Mouse (Mus musculus): ENCODE results near the gene Txlng. TPM values are rescaled to one million over a fixed set of nuclear protein-coding genes. Genes with fewer than 3 reads are reported as not detected.
A peak's percentile ranks its signal among the peaks of the same experiment; 100 is the strongest.

The Txlng gene
- polyA plus RNA-seq, 1 experiment from 2014 or later: 11.9 TPM

DNA sequence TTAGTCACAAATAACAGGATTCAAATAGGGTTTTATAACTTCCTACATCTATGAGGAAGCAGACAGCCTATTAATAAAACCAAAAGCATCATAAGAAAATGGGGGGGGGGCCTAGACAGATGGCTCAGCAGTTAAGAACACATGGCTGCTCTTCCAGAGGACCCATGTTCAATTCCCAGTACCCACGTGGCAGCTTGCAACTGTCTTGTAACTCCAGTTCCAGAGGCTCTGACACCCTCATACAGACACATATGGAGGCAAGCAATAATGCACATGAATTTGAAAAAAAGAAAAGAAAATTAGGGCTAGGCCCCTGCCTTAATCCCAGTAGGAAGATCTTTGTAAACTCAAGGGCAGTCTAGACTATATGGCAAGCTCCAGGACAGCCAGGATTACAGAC, 40.9 kb downstream of the Txlng start:
- H3K9me3 ChIP-seq (ENCODE audit: control insufficient read depth, low read length): no peaks in the 10 kb centered on the region
- no peaks in the 10 kb centered on the region for H3K4me1 ChIP-seq (ENCODE audit: control insufficient read depth, insufficient read depth, low read length)
- ATAC-seq (ENCODE audit: low read depth) (no peak), DNase-seq (ENCODE audit: low spot score) (no peak)
- 0 out of 2 replicates have a peak, but pooled peaks cover 3% of the 10 kb centered on the region for H3K27me3 ChIP-seq (replicated peaks; ENCODE audit: control insufficient read depth, insufficient read depth, low read length)
- no peak overlapping the region for H3K4me3 ChIP-seq (ENCODE audit: low read depth, low read length)
- peaks cover 21% of the 10 kb centered on the region; the same call in 1 of the 2 replicates for H3K36me3 ChIP-seq (ENCODE audit: control insufficient read depth, insufficient read depth, low read length)
- WGBS: 57% methylated on average over 1 of the region's 1 CpGs
- no peak overlapping the region for H3K4me2 ChIP-seq (ENCODE audit: low read depth, low read length)
- H3K9ac ChIP-seq (ENCODE audit: low read depth, low read length): no peak overlapping the region
- H3K27ac ChIP-seq (replicated peaks; ENCODE audit: low read depth, low read length): no peak overlapping the region

GRCm38 (mm10) chrX:162770726-162771125, 58.5 kb downstream of the Txlng start:
- Histone ChIP-seq H3K36me3 (ENCODE audit: control insufficient read depth, insufficient read depth, low read length) (peaks cover 57% of the 10 kb centered on the region), H3K27ac (replicated peaks; ENCODE audit: low read depth, low read length) (no peak overlapping the region), H3K27me3 (replicated peaks; ENCODE audit: control insufficient read depth, insufficient read depth, low read length) (0 out of 2 replicates have a peak, but pooled peaks cover 2% of the 10 kb centered on the region), H3K9me3 (ENCODE audit: control insufficient read depth, low read length) (no peaks in the 10 kb centered on the region), H3K4me3 (ENCODE audit: low read depth, low read length) (no peak overlapping the region), H3K4me1 (ENCODE audit: control insufficient read depth, insufficient read depth, low read length) (no peaks in the 10 kb centered on the region), H3K4me2 (ENCODE audit: low read depth, low read length) (no peak overlapping the region), H3K9ac (ENCODE audit: low read depth, low read length) (no peak overlapping the region)
- WGBS: 79% methylated on average over 1 of the region's 1 CpGs
- no peak for DNase-seq (ENCODE audit: low spot score)
- no peak for ATAC-seq (ENCODE audit: low read depth)

DNA sequence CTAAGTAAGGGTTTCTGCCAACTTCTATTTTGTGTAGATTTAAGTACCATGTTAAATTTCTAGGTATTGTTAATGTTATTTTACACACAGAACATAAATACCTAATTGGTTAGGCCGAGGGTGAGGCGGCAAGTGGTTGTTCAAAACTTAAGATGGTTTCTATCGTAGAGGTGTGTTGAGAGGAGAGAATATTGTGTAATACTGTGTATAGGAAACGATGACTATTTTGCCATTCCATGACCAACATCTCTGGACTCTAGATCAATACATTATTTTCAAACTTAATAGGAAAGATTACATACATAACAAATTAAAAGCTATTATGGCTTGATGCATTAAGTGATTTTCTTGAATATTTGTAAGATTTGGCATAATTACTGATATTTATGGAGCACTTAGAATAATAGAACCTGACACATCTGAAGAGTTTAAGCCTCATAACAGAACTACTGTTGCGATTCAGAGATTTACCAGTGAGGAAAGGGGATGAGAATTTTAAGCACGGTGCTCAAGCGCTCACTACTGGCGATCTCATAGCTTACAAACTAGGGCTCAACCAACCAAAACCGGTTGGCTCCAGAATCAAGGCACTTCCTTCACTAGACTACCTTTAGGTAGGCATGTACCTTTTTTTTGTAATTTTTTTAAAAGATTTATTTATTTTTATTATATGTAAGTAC, 67.4 kb downstream of the Txlng start:
- WGBS: 44% methylated on average over 9 of the region's 9 CpGs
- no peak for ATAC-seq (ENCODE audit: low read depth)

GRCm38 (mm10) chrX:162760958-162761515, 68.2 kb downstream of the Txlng start:
- 25% methylated on average over 21 of the region's 50 CpGs for WGBS
- peak overlapping the region; percentile 87 for H3K9ac ChIP-seq (ENCODE audit: low read depth, low read length)
- peaks cover 12% of the 10 kb centered on the region for H3K36me3 ChIP-seq (ENCODE audit: control insufficient read depth, insufficient read depth, low read length)
- no peaks in the 10 kb centered on the region for H3K27me3 ChIP-seq (replicated peaks; ENCODE audit: control insufficient read depth, insufficient read depth, low read length)
- peak overlapping the region; percentile 62 for H3K4me3 ChIP-seq (ENCODE audit: low read depth, low read length)
- DNase-seq (ENCODE audit: low spot score) (peak; percentile 5), ATAC-seq (ENCODE audit: low read depth) (no peak)
- H3K4me2 ChIP-seq (ENCODE audit: low read depth, low read length): peak overlapping the region; percentile 55
- H3K9me3 ChIP-seq (ENCODE audit: control insufficient read depth, low read length): no peaks in the 10 kb centered on the region
- no peaks in the 10 kb centered on the region for H3K4me1 ChIP-seq (ENCODE audit: control insufficient read depth, insufficient read depth, low read length)
- peak overlapping the region; percentile 95 for H3K27ac ChIP-seq (replicated peaks; ENCODE audit: low read depth, low read length)

More for the DNA sequence above, 67.4 kb downstream of the Txlng start:
- Histone ChIP-seq H3K27me3 (replicated peaks; ENCODE audit: control insufficient read depth, insufficient read depth, low read length) (no peaks in the 10 kb centered on the region), H3K27ac (replicated peaks; ENCODE audit: low read depth, low read length) (no peak overlapping the region), H3K4me3 (ENCODE audit: low read depth, low read length) (peak overlapping the region; percentile 62), H3K36me3 (ENCODE audit: control insufficient read depth, insufficient read depth, low read length) (peaks cover 14% of the 10 kb centered on the region), H3K4me2 (ENCODE audit: low read depth, low read length) (peak overlapping the region; percentile 55), H3K9ac (ENCODE audit: low read depth, low read length) (peak overlapping the region; percentile 87), H3K4me1 (ENCODE audit: control insufficient read depth, insufficient read depth, low read length) (no peaks in the 10 kb centered on the region), H3K9me3 (ENCODE audit: control insufficient read depth, low read length) (no peaks in the 10 kb centered on the region)
- peak; percentile 19 for DNase-seq (ENCODE audit: low spot score)

GRCm38 (mm10) chrX:162760115-162760942, 68.9 kb downstream of the Txlng start, which contains the start of gene Rbbp7:
Rbbp7 (plus strand) TSS chrX:162760402.
- H3K27ac ChIP-seq (replicated peaks; ENCODE audit: low read depth, low read length): peak within 1 kb of the TSS; percentile 95
- no peaks in the 10 kb centered on the region for H3K27me3 ChIP-seq (replicated peaks; ENCODE audit: control insufficient read depth, insufficient read depth, low read length)
- H3K4me1 ChIP-seq (ENCODE audit: control insufficient read depth, insufficient read depth, low read length): no peaks in the 10 kb centered on the region
- ATAC-seq (ENCODE audit: low read depth) (peak; percentile 99), DNase-seq (ENCODE audit: low spot score) (peak; percentile 96)
- H3K36me3 ChIP-seq (ENCODE audit: control insufficient read depth, insufficient read depth, low read length): peaks cover 9% of the 10 kb centered on the region
- peak within 1 kb of the TSS; percentile 87 for H3K9ac ChIP-seq (ENCODE audit: low read depth, low read length)
- H3K4me2 ChIP-seq (ENCODE audit: low read depth, low read length): peak within 1 kb of the TSS; percentile 55
- H3K4me3 ChIP-seq (ENCODE audit: low read depth, low read length): peak within 1 kb of the TSS; percentile 62
- 15% methylated on average over 32 of the region's 100 CpGs for WGBS
- no peaks in the 10 kb centered on the region for H3K9me3 ChIP-seq (ENCODE audit: control insufficient read depth, low read length)

DNA sequence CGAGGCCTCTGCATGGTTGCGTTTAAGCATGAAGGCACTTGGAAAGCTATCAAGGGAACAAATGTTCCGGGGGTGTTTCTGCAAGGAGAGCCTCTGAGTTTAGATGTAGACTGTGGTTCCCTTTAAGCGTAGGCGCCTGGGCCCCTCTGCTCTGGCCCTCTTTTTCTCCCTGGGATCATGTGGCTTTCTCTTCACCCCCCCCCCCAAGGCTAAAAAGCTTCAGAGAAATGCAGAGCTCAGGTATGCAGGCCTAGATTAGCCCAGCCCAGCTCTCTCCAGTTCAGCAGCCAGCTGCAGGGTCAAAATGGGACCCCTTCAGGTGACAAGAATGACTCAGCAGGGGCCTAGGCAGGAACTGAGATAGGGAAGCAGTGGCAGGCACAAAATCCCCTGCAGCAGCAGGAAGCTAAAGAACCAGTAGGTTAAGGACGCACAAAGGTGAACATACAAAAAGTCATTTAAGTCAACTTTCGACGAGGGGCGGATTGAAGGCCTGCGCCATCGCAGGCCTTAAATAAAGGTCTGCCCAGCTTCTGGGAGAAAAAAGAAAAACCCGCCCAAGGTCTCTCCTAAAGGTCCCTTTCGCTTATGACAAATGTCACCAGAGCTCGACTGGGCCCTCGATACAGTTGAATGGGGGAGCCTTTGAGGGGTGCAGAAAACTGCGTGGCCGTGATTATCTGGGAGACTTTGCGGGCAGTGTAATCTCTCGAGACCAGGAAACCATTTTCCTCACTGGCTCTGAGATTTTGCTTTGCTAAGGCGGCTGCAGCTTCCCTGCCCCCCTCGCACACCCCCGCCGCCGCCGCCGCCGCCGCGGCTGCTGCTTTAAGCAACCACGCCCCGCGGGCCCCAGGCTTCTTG, 69.8 kb downstream of the Txlng start:
- Histone ChIP-seq H3K4me1 (ENCODE audit: control insufficient read depth, insufficient read depth, low read length) (no peaks in the 10 kb centered on the region), H3K36me3 (ENCODE audit: control insufficient read depth, insufficient read depth, low read length) (peaks cover 7% of the 10 kb centered on the region), H3K9me3 (ENCODE audit: control insufficient read depth, low read length) (no peaks in the 10 kb centered on the region), H3K9ac (ENCODE audit: low read depth, low read length) (peak overlapping the region; percentile 61), H3K4me2 (ENCODE audit: low read depth, low read length) (peak overlapping the region; percentile 55), H3K27ac (replicated peaks; ENCODE audit: low read depth, low read length) (peak overlapping the region; percentile 94), H3K4me3 (ENCODE audit: low read depth, low read length) (peak overlapping the region; percentile 29), H3K27me3 (replicated peaks; ENCODE audit: control insufficient read depth, insufficient read depth, low read length) (no peaks in the 10 kb centered on the region)
- ATAC-seq (ENCODE audit: low read depth) (no peak), DNase-seq (ENCODE audit: low spot score) (peak; percentile 20)
- 20% methylated on average over 20 of the region's 32 CpGs for WGBS

DNA sequence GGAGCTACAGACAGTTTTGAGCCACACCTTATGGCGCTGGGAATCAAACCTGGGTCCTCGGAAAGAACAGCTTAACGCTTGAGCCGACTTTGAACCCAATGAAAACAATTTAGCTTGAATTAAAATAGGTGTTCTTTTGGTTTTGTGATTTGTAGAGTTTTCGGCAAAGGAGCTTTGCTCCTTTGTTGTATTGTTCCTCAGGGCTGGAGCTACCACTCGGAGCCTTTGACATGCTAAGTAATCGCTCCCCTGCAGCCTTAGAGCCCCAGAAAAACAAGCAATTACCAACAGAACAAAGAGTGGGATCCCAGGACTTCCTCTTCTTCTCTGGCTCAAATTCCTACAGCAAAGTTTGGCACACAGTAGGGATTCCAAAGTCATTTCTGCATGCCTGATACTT, 73.2 kb downstream of the Txlng start:
- ATAC-seq (ENCODE audit: low read depth): no peak

GRCm38 (mm10) chrX:162754314-162754713, 74.9 kb downstream of the Txlng start:
- DNase-seq (ENCODE audit: low spot score) (no peak), ATAC-seq (ENCODE audit: low read depth) (no peak)
- H3K27ac ChIP-seq (replicated peaks; ENCODE audit: low read depth, low read length): no peak overlapping the region
- no peaks in the 10 kb centered on the region for H3K4me1 ChIP-seq (ENCODE audit: control insufficient read depth, insufficient read depth, low read length)
- 85% methylated on average over 4 of the region's 4 CpGs for WGBS
- no peaks in the 10 kb centered on the region for H3K27me3 ChIP-seq (replicated peaks; ENCODE audit: control insufficient read depth, insufficient read depth, low read length)
- H3K9me3 ChIP-seq (ENCODE audit: control insufficient read depth, low read length): no peaks in the 10 kb centered on the region
- no peaks in the 10 kb centered on the region for H3K36me3 ChIP-seq (ENCODE audit: control insufficient read depth, insufficient read depth, low read length)
- no peak overlapping the region for H3K4me3 ChIP-seq (ENCODE audit: low read depth, low read length)
- H3K9ac ChIP-seq (ENCODE audit: low read depth, low read length): no peak overlapping the region
- no peak overlapping the region for H3K4me2 ChIP-seq (ENCODE audit: low read depth, low read length)

More for the DNA sequence above, 73.2 kb downstream of the Txlng start:
- no peaks in the 10 kb centered on the region for H3K9me3 ChIP-seq (ENCODE audit: control insufficient read depth, low read length)
- DNase-seq (ENCODE audit: low spot score): no peak
- no peak overlapping the region for H3K4me2 ChIP-seq (ENCODE audit: low read depth, low read length)
- H3K36me3 ChIP-seq (ENCODE audit: control insufficient read depth, insufficient read depth, low read length): no peaks in the 10 kb centered on the region
- 44% methylated on average over 7 of the region's 7 CpGs for WGBS
- no peaks in the 10 kb centered on the region for H3K4me1 ChIP-seq (ENCODE audit: control insufficient read depth, insufficient read depth, low read length)
- H3K27me3 ChIP-seq (replicated peaks; ENCODE audit: control insufficient read depth, insufficient read depth, low read length): no peaks in the 10 kb centered on the region
- no peak overlapping the region for H3K9ac ChIP-seq (ENCODE audit: low read depth, low read length)
- no peak overlapping the region for H3K4me3 ChIP-seq (ENCODE audit: low read depth, low read length)
- no peak overlapping the region for H3K27ac ChIP-seq (replicated peaks; ENCODE audit: low read depth, low read length)
